Mouse (Mus musculus): ENCODE measurements around the gene 9130230L23Rik. TPM values are rescaled to one million over a fixed set of nuclear protein-coding genes. Genes with fewer than 3 reads are reported as not detected.

Gene 9130230L23Rik
- polyA plus RNA-seq, 1 experiment from 2014 or later: 0.33 TPM

DNA sequence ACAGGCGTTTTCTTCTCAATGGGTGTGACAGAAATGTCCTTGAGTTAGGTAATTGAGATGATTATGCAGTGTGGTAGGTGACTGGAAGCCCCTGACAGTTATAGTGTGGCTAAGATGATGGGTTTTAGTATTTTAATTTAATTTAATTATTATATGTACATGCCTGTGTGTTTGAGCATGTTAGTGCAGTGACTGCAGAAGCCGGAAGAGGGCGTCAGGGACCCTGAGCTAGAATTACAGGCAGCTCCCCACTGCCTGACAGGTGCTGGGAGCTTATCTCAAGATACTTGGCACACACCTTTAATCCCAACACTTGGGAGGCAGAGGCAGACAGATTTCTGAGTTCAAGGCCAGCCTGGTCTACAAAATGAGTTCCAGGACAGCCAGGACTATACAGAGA, 36.1 kb downstream of the 9130230L23Rik start:
- Histone ChIP-seq H3K4me2 (ENCODE audit: low read length) (no peak overlapping the region), H3K4me3 (replicated peaks; ENCODE audit: low read depth, low read length) (no peak overlapping the region), H3K9me3 (replicated peaks; ENCODE audit: low read length) (no peaks in the 10 kb centered on the region), H3K27ac (no peak overlapping the region), H3K27me3 (ENCODE audit: insufficient read depth, low read length) (no peaks in the 10 kb centered on the region), H3K9ac (ENCODE audit: low read depth, low read length) (no peak overlapping the region), H3K4me1 (replicated peaks; ENCODE audit: insufficient read depth, low read length) (no peaks in the 10 kb centered on the region), H3K36me3 (ENCODE audit: insufficient read depth, low read length) (no peaks in the 10 kb centered on the region)
- DNase-seq (ENCODE audit: low spot score) (no peak), ATAC-seq (replicated peaks; ENCODE audit: low FRiP score, low read depth) (no peak)
- WGBS: 91% methylated on average over 3 of the region's 3 CpGs
- no peak for TF ChIP-seq CTCF (IDR thresholded peaks at IDR 0.05; ENCODE audit: low read depth)

DNA sequence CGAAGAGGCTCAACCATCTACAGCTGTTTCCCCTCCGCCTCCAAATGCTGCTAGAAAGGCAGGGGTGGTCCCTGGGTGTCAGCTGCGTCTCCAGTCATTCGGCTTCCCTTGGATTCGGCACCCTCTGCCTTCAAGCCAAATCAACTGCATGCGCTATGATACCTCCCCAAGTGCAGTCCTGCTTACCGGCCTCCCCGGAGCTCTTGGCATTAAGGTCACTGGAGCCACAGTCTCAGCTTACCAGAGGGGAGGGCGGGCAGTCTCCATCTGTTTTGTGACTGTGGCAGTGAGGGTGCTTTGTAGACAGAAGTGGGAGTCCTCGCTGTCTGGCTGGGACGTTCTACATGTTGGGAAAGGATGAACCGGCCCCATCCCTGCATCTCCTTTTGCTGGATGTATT, 37.0 kb downstream of the 9130230L23Rik start:
- no peak overlapping the region for H3K4me3 ChIP-seq (replicated peaks; ENCODE audit: low read depth, low read length)
- H3K27ac ChIP-seq: no peak overlapping the region
- H3K27me3 ChIP-seq (ENCODE audit: insufficient read depth, low read length): no peaks in the 10 kb centered on the region
- H3K9me3 ChIP-seq (replicated peaks; ENCODE audit: low read length): no peaks in the 10 kb centered on the region
- WGBS: 53% methylated on average over 12 of the region's 12 CpGs
- no peak overlapping the region for H3K4me2 ChIP-seq (ENCODE audit: low read length)
- no peaks in the 10 kb centered on the region for H3K4me1 ChIP-seq (replicated peaks; ENCODE audit: insufficient read depth, low read length)
- no peak for TF ChIP-seq CTCF (IDR thresholded peaks at IDR 0.05; ENCODE audit: low read depth)
- no peaks in the 10 kb centered on the region for H3K36me3 ChIP-seq (ENCODE audit: insufficient read depth, low read length)
- ATAC-seq (replicated peaks; ENCODE audit: low FRiP score, low read depth) (no peak), DNase-seq (ENCODE audit: low spot score) (peak; percentile 18)
- no peak overlapping the region for H3K9ac ChIP-seq (ENCODE audit: low read depth, low read length)

DNA sequence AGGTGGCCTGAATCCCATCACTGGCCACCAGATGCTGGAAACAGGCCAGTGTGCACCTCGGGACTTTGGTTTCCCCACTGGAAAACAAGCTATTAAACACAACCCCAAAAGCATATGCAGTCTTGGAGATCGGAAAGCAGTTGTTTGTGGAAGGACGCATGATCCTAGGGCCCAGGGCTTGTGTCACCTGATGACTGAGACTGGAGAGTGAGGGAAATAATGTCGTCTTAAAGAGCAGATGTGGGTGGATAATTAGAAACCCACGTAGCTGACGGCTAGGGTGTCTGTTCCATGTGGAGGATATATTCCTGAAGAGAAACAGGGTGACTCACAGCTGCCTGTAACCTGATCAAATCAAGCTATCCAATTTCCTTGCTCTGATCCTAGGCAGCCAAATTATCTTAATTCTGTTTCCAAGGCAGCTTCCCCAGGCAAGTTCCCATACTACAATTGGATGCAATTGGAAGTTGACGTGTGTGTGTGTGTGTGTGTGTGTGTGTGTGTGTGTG, 38.3 kb downstream of the 9130230L23Rik start:
- no peaks in the 10 kb centered on the region for H3K4me1 ChIP-seq (replicated peaks; ENCODE audit: insufficient read depth, low read length)
- H3K9me3 ChIP-seq (replicated peaks; ENCODE audit: low read length): no peaks in the 10 kb centered on the region
- WGBS: 40% methylated on average over 7 of the region's 7 CpGs
- no peaks in the 10 kb centered on the region for H3K27me3 ChIP-seq (ENCODE audit: insufficient read depth, low read length)
- no peak for TF ChIP-seq CTCF (IDR thresholded peaks at IDR 0.05; ENCODE audit: low read depth)
- H3K27ac ChIP-seq: no peak overlapping the region
- no peaks in the 10 kb centered on the region for H3K36me3 ChIP-seq (ENCODE audit: insufficient read depth, low read length)
- no peak overlapping the region for H3K9ac ChIP-seq (ENCODE audit: low read depth, low read length)
- ATAC-seq (replicated peaks; ENCODE audit: low FRiP score, low read depth) (no peak), DNase-seq (ENCODE audit: low spot score) (peak; percentile 28)
- no peak overlapping the region for H3K4me2 ChIP-seq (ENCODE audit: low read length)
- no peak overlapping the region for H3K4me3 ChIP-seq (replicated peaks; ENCODE audit: low read depth, low read length)

- Histone ChIP-seq H3K9ac (ENCODE audit: low read depth, low read length) (no peak overlapping the region), H3K4me1 (replicated peaks; ENCODE audit: insufficient read depth, low read length) (no peaks in the 10 kb centered on the region), H3K27ac (no peak overlapping the region), H3K36me3 (ENCODE audit: insufficient read depth, low read length) (no peaks in the 10 kb centered on the region), H3K4me3 (replicated peaks; ENCODE audit: low read depth, low read length) (no peak overlapping the region), H3K27me3 (ENCODE audit: insufficient read depth, low read length) (no peaks in the 10 kb centered on the region), H3K9me3 (replicated peaks; ENCODE audit: low read length) (no peaks in the 10 kb centered on the region), H3K4me2 (ENCODE audit: low read length) (no peak overlapping the region)
- 97% methylated on average over 5 of the region's 5 CpGs for WGBS
- TF ChIP-seq CTCF (IDR thresholded peaks at IDR 0.05; ENCODE audit: low read depth): no peak
- DNase-seq (ENCODE audit: low spot score): no peak
- ATAC-seq (replicated peaks; ENCODE audit: low FRiP score, low read depth): no peak
Measured at GRCm38 (mm10) chr5:65963291-65963690, 40.8 kb downstream of the 9130230L23Rik start.

DNA sequence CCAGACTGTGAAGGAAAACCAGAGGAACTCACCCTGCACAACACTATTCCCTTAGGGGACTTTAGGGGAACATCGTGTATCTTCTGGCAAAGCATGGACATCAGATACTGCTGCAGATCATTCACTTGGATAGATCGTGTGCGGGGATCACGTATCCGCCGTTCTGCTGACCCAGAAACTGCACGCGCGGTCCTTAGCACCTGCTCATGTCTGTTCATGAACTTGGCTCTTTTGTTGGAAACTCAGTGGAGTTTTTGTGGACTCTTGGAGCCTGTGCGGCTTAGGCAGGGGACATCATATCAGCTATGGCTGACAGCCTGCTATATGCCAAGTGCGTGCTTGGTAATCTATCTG, 43.5 kb downstream of the 9130230L23Rik start:
- Histone ChIP-seq H3K9me3 (replicated peaks; ENCODE audit: low read length) (no peaks in the 10 kb centered on the region), H3K4me1 (replicated peaks; ENCODE audit: insufficient read depth, low read length) (0 out of 2 replicates have a peak, but pooled peaks cover 2% of the 10 kb centered on the region), H3K4me3 (replicated peaks; ENCODE audit: low read depth, low read length) (no peak overlapping the region), H3K4me2 (ENCODE audit: low read length) (no peak overlapping the region), H3K9ac (ENCODE audit: low read depth, low read length) (no peak overlapping the region), H3K27ac (no peak overlapping the region), H3K36me3 (ENCODE audit: insufficient read depth, low read length) (no peaks in the 10 kb centered on the region), H3K27me3 (ENCODE audit: insufficient read depth, low read length) (no peaks in the 10 kb centered on the region)
- no peak for ATAC-seq (replicated peaks; ENCODE audit: low FRiP score, low read depth)
- no peak for TF ChIP-seq CTCF (IDR thresholded peaks at IDR 0.05; ENCODE audit: low read depth)
- no peak for DNase-seq (ENCODE audit: low spot score)
- 81% methylated on average over 11 of the region's 11 CpGs for WGBS

GRCm38 (mm10) chr5:65959893-65960596, 44.0 kb downstream of the 9130230L23Rik start:
- DNase-seq (ENCODE audit: low spot score) (no peak), ATAC-seq (replicated peaks; ENCODE audit: low FRiP score, low read depth) (no peak)
- no peaks in the 10 kb centered on the region for H3K36me3 ChIP-seq (ENCODE audit: insufficient read depth, low read length)
- H3K27me3 ChIP-seq (ENCODE audit: insufficient read depth, low read length): no peaks in the 10 kb centered on the region
- H3K9ac ChIP-seq (ENCODE audit: low read depth, low read length): no peak overlapping the region
- 85% methylated on average over 5 of the region's 5 CpGs for WGBS
- H3K4me2 ChIP-seq (ENCODE audit: low read length): no peak overlapping the region
- no peaks in the 10 kb centered on the region for H3K9me3 ChIP-seq (replicated peaks; ENCODE audit: low read length)
- 0 out of 2 replicates have a peak, but pooled peaks cover 2% of the 10 kb centered on the region for H3K4me1 ChIP-seq (replicated peaks; ENCODE audit: insufficient read depth, low read length)
- no peak overlapping the region for H3K27ac ChIP-seq
- H3K4me3 ChIP-seq (replicated peaks; ENCODE audit: low read depth, low read length): no peak overlapping the region
- TF ChIP-seq CTCF (IDR thresholded peaks at IDR 0.05; ENCODE audit: low read depth): peak; percentile 17; the same call in 1 of the 2 replicates

Measured in kidney, postnatal 0 days (tissue).